Mouse (Mus musculus): Measurements from ENCODE around the gene 2310061N02Rik. TPM values are rescaled to one million over a fixed set of nuclear protein-coding genes. Genes with fewer than 3 reads are reported as not detected.

The 2310061N02Rik gene
- polyA plus RNA-seq, 1 experiment: not detected

- H3K27me3 ChIP-seq (ENCODE audit: control insufficient read depth, insufficient read depth, insufficient read length): no peaks in the 10 kb centered on the region
- H3K4me3 ChIP-seq (ENCODE audit: insufficient read depth, poor library complexity, severe bottlenecking): no peak overlapping the region
- H3K79me3 ChIP-seq (ENCODE audit: low read depth): no peaks in the 10 kb centered on the region
- TF ChIP-seq MAX (IDR thresholded peaks at IDR 0.05) (no peak), FOSL1 (IDR thresholded peaks at IDR 0.05; ENCODE audit: insufficient read depth, low read length, poor library complexity, severe bottlenecking) (no peak), CEBPB (IDR thresholded peaks at IDR 0.05; ENCODE audit: low read depth) (no peak)
- H3K79me2 ChIP-seq (ENCODE audit: control insufficient read depth, insufficient read depth): no peaks in the 10 kb centered on the region
- no peak overlapping the region for H3ac ChIP-seq (ENCODE audit: control insufficient read depth, insufficient read length, low read depth)
- H3K36me3 ChIP-seq (ENCODE audit: control insufficient read depth, insufficient read depth): no peaks in the 10 kb centered on the region
Observed at GRCm38 (mm10) chr16:88720031-88720430, 12.3 kb upstream of the 2310061N02Rik start.

GRCm38 (mm10) chr16:88716549-88716948, 8.8 kb upstream of the 2310061N02Rik start:
- TF ChIP-seq FOSL1 (IDR thresholded peaks at IDR 0.05; ENCODE audit: insufficient read depth, low read length, poor library complexity, severe bottlenecking) (no peak), MAX (IDR thresholded peaks at IDR 0.05) (no peak), MYOG (IDR thresholded peaks at IDR 0.05; ENCODE audit: control insufficient read depth, extremely low read depth, insufficient read length) (no peak), MYOD1 (IDR thresholded peaks at IDR 0.05; ENCODE audit: control insufficient read depth, insufficient read length, low read depth) (no peak), CEBPB (IDR thresholded peaks at IDR 0.05; ENCODE audit: low read depth) (no peak), CTCF (IDR thresholded peaks at IDR 0.05; ENCODE audit: control insufficient read depth, insufficient read depth, insufficient read length) (no peak), USF1 (IDR thresholded peaks at IDR 0.05; ENCODE audit: low read depth) (no peak)
- Histone ChIP-seq H3K36me3 (ENCODE audit: control insufficient read depth, insufficient read depth) (no peaks in the 10 kb centered on the region), H3K4me3 (ENCODE audit: insufficient read depth, poor library complexity, severe bottlenecking) (no peak overlapping the region), H3K27me3 (ENCODE audit: control insufficient read depth, insufficient read depth, insufficient read length) (no peaks in the 10 kb centered on the region), H3K79me3 (ENCODE audit: low read depth) (no peaks in the 10 kb centered on the region), H3K79me2 (ENCODE audit: control insufficient read depth, insufficient read depth) (no peaks in the 10 kb centered on the region), H3ac (ENCODE audit: control insufficient read depth, insufficient read length, low read depth) (no peak overlapping the region)

GRCm38 (mm10) chr16:88711245-88711644, 3.5 kb upstream of the 2310061N02Rik start:
- no peak for TF ChIP-seq FOSL1 (IDR thresholded peaks at IDR 0.05; ENCODE audit: insufficient read depth, low read length, poor library complexity, severe bottlenecking)
- TF ChIP-seq MYOD1 (IDR thresholded peaks at IDR 0.05; ENCODE audit: control insufficient read depth, insufficient read length, low read depth): no peak
- TF ChIP-seq MYOG (IDR thresholded peaks at IDR 0.05; ENCODE audit: control insufficient read depth, extremely low read depth, insufficient read length): no peak
- TF ChIP-seq USF1 (IDR thresholded peaks at IDR 0.05; ENCODE audit: low read depth): no peak
- TF ChIP-seq CEBPB (IDR thresholded peaks at IDR 0.05; ENCODE audit: low read depth): no peak
- TF ChIP-seq MAX (IDR thresholded peaks at IDR 0.05): no peak
- TF ChIP-seq CTCF (IDR thresholded peaks at IDR 0.05; ENCODE audit: control insufficient read depth, insufficient read depth, insufficient read length): no peak
- Histone ChIP-seq H3K36me3 (ENCODE audit: control insufficient read depth, insufficient read depth) (no peaks in the 10 kb centered on the region), H3K79me3 (ENCODE audit: low read depth) (no peaks in the 10 kb centered on the region), H3K4me3 (ENCODE audit: insufficient read depth, poor library complexity, severe bottlenecking) (no peak overlapping the region), H3K27me3 (ENCODE audit: control insufficient read depth, insufficient read depth, insufficient read length) (no peaks in the 10 kb centered on the region), H3ac (ENCODE audit: control insufficient read depth, insufficient read length, low read depth) (no peak overlapping the region), H3K79me2 (ENCODE audit: control insufficient read depth, insufficient read depth) (no peaks in the 10 kb centered on the region)

- H3ac ChIP-seq (ENCODE audit: control insufficient read depth, insufficient read length, low read depth): no peak overlapping the region
- no peaks in the 10 kb centered on the region for H3K27me3 ChIP-seq (ENCODE audit: control insufficient read depth, insufficient read depth, insufficient read length)
- no peak for TF ChIP-seq MAX (IDR thresholded peaks at IDR 0.05)
- no peak for TF ChIP-seq CEBPB (IDR thresholded peaks at IDR 0.05; ENCODE audit: low read depth)
- no peak for TF ChIP-seq MYOD1 (IDR thresholded peaks at IDR 0.05; ENCODE audit: control insufficient read depth, insufficient read length, low read depth)
- no peak for TF ChIP-seq CTCF (IDR thresholded peaks at IDR 0.05; ENCODE audit: control insufficient read depth, insufficient read depth, insufficient read length)
- no peak for TF ChIP-seq MYOG (IDR thresholded peaks at IDR 0.05; ENCODE audit: control insufficient read depth, extremely low read depth, insufficient read length)
- no peak for TF ChIP-seq FOSL1 (IDR thresholded peaks at IDR 0.05; ENCODE audit: insufficient read depth, low read length, poor library complexity, severe bottlenecking)
- no peaks in the 10 kb centered on the region for H3K36me3 ChIP-seq (ENCODE audit: control insufficient read depth, insufficient read depth)
- no peaks in the 10 kb centered on the region for H3K79me2 ChIP-seq (ENCODE audit: control insufficient read depth, insufficient read depth)
- no peak overlapping the region for H3K4me3 ChIP-seq (ENCODE audit: insufficient read depth, poor library complexity, severe bottlenecking)
- H3K79me3 ChIP-seq (ENCODE audit: low read depth): no peaks in the 10 kb centered on the region
Observed at GRCm38 (mm10) chr16:88710757-88711156, 3.0 kb upstream of the 2310061N02Rik start.

GRCm38 (mm10) chr16:88701072-88701864, 6.5 kb downstream of the 2310061N02Rik start:
- Histone ChIP-seq H3K27me3 (ENCODE audit: control insufficient read depth, insufficient read depth, insufficient read length) (no peaks in the 10 kb centered on the region), H3K79me3 (ENCODE audit: low read depth) (no peaks in the 10 kb centered on the region), H3K36me3 (ENCODE audit: control insufficient read depth, insufficient read depth) (no peaks in the 10 kb centered on the region), H3ac (ENCODE audit: control insufficient read depth, insufficient read length, low read depth) (no peak overlapping the region), H3K4me3 (ENCODE audit: insufficient read depth, poor library complexity, severe bottlenecking) (no peak overlapping the region), H3K79me2 (ENCODE audit: control insufficient read depth, insufficient read depth) (no peaks in the 10 kb centered on the region)
- TF ChIP-seq MYOD1 (IDR thresholded peaks at IDR 0.05; ENCODE audit: control insufficient read depth, insufficient read length, low read depth) (no peak), MAX (IDR thresholded peaks at IDR 0.05) (no peak), USF1 (IDR thresholded peaks at IDR 0.05; ENCODE audit: low read depth) (no peak), FOSL1 (IDR thresholded peaks at IDR 0.05; ENCODE audit: insufficient read depth, low read length, poor library complexity, severe bottlenecking) (no peak), CEBPB (IDR thresholded peaks at IDR 0.05; ENCODE audit: low read depth) (no peak), CTCF (IDR thresholded peaks at IDR 0.05; ENCODE audit: control insufficient read depth, insufficient read depth, insufficient read length) (no peak)

GRCm38 (mm10) chr16:88696256-88696655, 11.5 kb downstream of the 2310061N02Rik start:
- Histone ChIP-seq H3K79me3 (ENCODE audit: low read depth) (no peaks in the 10 kb centered on the region), H3K36me3 (ENCODE audit: control insufficient read depth, insufficient read depth) (no peaks in the 10 kb centered on the region), H3K4me3 (ENCODE audit: insufficient read depth, poor library complexity, severe bottlenecking) (no peak overlapping the region), H3K27me3 (ENCODE audit: control insufficient read depth, insufficient read depth, insufficient read length) (no peaks in the 10 kb centered on the region), H3ac (ENCODE audit: control insufficient read depth, insufficient read length, low read depth) (no peak overlapping the region), H3K79me2 (ENCODE audit: control insufficient read depth, insufficient read depth) (no peaks in the 10 kb centered on the region)
- TF ChIP-seq CTCF (IDR thresholded peaks at IDR 0.05; ENCODE audit: control insufficient read depth, insufficient read depth, insufficient read length) (no peak), USF1 (IDR thresholded peaks at IDR 0.05; ENCODE audit: low read depth) (no peak), MYOD1 (IDR thresholded peaks at IDR 0.05; ENCODE audit: control insufficient read depth, insufficient read length, low read depth) (no peak), MYOG (IDR thresholded peaks at IDR 0.05; ENCODE audit: control insufficient read depth, extremely low read depth, insufficient read length) (no peak), MAX (IDR thresholded peaks at IDR 0.05) (no peak), FOSL1 (IDR thresholded peaks at IDR 0.05; ENCODE audit: insufficient read depth, low read length, poor library complexity, severe bottlenecking) (no peak), CEBPB (IDR thresholded peaks at IDR 0.05; ENCODE audit: low read depth) (no peak)
